Mouse (Mus musculus): ENCODE measurements around the gene 4930474N05Rik.

4930474N05Rik gene

DNA sequence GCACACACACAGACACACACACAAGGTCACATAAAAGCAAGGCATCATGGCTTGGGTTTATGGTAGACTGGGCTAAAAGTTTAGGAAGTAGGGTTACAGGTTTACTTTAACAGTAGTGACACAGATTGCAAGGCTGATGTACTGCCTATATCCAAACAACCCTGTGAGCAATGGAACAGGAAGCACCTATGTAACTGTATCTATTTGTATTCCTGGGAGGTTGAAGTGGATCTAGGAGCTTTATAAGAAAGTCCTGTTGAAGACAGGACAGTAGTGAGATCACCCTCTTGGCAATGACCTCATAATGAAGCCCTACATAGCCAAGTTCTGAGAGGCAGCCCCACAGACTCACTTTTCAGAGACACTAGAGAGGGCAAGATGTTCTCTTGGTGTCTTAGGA lies at the start of gene 4930474N05Rik:
Gene 4930474N05Rik, plus strand, starts transcription at position 301 of the 400 bp plus-strand sequence.
- DNase-seq (ENCODE audit: low read depth, low spot score) = no peak

DNA sequence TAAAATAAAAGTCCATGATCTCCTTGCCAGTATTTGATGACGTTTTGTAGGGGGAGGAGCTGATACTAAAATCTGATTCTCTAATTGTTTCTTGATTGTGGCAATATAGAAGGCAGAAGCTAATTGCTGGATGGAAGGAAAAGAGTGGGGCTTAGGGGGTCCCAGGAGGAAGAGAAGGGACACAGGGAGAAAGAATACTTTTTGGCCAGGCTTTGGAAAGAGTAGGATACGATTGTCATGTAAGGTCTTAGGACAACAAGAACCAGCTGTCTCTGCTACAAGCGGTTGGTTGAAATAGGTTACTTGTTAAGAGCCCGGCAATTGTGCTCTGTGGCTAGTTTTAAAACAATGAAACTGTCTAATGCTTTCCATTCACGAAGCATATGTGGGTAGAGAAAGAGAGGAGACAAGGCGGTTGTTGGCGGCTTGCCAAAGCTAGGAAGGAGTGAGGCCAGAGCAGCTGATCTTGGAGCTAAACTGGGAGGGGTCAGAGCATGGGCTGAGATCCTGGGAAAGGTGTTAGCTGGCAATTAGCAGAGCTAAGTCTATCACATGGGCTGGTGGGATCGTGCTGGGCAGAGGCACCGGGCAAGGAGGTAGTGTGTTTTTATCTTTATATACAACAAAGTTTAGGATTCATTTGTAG lies 45.8 kb upstream of the 4930474N05Rik start:
- DNase-seq (ENCODE audit: low read depth, low spot score) = no peak

DNA sequence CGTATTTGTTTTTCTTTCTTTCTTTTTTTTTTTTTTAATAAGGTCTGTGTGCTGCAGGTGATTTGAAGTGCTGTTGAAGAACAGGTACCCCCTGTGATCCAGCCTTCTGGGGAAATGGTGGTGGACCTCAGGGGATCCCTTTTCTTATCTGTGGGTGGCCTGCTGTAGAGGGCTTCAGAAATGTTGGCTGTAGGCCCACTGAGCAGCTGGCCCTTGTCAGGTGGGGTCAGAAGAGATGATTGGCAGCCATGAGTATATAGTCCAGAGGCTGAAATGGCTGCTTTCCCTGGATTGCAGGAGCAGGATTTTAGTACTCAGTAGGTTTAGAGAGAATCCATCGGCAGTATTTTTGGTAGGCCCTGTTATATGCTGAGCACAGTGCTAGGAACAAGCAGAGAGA lies 41.4 kb upstream of the 4930474N05Rik start:
- DNase-seq (ENCODE audit: low read depth, low spot score) = no peak

DNA sequence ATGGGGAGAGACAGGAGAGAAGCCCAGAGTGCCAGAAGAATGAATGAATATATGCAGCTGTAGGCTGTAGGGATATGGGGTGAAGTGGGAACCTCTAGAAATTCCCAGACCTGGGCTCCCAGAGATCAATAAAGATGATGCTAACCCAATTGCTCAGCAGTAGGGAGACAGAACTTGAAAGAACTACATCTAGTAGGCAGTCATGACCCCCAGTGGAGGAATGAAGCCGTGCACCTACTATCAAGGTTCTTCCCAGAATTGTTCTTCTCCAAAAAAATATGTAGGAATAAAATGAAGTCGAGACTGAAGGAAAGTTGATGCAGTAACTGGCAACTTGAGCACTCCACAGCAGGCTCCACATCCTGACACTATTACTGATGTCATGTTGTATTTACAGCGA lies 3.8 kb downstream of the 4930474N05Rik start:
- DNase-seq (ENCODE audit: low read depth, low spot score) = no peak

DNA sequence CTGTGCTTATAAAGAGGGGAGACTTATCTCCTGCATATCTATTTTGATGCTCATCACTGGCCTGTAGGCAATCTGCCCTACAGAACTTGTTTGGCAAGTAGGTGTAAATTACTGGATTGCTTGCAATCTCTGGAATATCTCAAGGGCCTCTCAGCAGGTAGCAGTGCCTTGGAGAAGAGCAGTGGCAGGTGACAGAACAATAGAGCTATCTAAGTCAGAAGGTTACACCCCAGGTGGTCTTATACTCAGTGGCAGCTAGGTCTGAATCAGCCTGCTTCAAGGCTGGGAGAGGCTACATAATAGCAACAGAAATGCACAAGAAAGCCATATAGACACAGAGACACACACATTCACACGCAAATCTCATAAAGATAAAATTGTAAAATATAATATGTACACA lies 4.9 kb downstream of the 4930474N05Rik start:
- no peak for DNase-seq (ENCODE audit: low read depth, low spot score)

DNA sequence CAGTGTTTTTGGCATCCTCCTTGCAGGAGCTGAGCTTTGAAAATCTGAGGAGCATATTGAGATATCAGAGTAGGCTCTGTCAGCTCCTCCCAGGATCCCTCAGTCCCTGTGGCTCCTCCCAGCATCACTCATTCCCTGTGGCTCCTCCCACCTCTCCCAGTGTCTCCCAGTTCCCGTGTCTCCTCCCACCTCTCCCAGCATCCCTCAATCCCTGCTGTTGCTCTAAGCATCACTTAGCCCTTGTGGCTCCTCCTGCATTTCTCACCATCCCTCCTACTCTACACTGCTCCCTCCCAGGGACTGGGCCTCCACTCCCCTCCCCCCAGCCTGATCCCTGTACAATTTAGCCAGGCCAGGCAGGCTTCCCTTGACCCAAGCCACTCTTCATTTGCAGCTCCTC lies 6.0 kb downstream of the 4930474N05Rik start:
- no peak for DNase-seq (ENCODE audit: low read depth, low spot score)

DNA sequence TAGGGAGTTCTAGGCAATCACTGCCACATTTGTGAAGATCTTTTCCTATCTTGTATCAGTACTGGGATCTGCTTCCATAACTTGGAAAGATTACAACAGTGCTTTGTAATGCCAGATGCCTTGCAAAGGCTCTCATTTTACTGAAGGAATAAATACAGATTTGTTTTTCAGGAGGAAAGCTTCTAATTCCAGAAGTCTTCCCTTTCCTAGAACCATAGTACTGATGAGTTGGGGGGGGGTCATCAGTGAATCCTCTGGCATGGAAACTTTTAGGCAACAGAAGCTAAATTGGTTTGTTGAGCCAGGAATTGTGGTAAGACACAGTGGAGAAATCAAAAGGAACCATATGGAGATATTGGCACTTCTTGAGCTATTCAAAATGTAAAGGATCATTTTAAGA lies 19.8 kb downstream of the 4930474N05Rik start:
- no peak for DNase-seq (ENCODE audit: low read depth, low spot score)

DNA sequence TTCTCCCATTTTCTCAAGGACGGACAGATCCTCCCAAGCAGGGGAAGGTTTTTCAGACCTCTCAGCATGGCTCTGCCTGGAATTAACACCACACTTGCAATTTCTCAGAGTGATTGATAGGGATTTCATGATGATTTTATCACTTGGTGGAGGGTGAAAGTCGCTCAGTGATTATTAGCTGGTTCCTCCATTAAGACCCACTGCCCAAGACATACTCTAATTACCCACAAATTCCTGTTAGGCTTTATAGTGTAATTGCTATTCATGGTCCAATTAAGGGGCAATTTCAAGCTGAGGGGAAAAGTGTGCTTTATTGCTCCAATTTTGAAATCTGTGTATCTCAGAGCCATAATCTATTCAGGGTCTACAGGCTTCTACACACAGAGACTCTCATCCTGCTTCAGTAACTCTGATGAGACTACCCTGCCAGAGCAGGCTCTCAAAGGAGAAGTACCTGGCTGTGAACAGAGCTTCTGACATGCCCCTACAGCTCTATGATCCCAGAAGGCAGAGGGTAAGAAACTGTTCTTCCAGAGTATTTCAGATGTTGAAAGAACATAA lies 29.1 kb downstream of the 4930474N05Rik start:
- no peak for DNase-seq (ENCODE audit: low read depth, low spot score)

DNA sequence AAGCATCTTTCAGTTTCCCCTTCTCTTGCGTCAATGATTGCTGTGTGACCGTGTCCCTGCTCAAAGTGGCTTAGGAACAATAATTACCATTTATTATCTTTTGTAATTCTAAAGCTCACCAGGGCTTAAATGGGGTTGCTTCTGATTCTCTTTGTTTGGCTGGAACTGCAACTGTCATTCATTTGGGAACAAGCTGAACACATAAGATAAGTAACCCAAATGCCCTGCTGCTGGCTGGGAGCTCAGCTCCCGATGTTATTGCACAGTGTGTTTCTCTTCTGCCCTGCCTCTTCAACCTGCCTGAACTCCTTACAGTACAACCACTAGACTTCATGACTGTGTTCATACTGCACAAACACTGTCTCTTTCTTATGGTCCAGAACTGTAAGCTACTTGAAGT lies 41.0 kb downstream of the 4930474N05Rik start:
- DNase-seq (ENCODE audit: low read depth, low spot score) = no peak

DNA sequence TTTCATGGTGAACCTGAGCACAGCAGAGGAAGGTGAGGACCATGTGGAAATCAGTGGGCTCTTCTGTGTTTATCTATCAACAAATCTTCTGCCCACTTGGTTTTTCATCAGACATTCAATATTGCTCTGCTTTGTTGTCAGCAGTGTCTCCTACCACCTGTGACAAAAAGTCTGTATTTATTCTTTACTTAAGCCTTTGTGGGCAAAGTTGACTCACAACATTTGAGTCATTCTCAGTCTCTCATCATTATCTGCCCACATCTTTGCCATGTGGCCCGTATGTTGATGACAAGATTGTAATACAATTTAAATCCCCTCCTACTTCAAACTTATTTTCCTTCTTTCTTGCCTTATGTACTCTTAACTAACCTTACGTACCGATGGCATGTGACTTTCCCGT lies 43.0 kb downstream of the 4930474N05Rik start:
- no peak for DNase-seq (ENCODE audit: low read depth, low spot score)

DNA sequence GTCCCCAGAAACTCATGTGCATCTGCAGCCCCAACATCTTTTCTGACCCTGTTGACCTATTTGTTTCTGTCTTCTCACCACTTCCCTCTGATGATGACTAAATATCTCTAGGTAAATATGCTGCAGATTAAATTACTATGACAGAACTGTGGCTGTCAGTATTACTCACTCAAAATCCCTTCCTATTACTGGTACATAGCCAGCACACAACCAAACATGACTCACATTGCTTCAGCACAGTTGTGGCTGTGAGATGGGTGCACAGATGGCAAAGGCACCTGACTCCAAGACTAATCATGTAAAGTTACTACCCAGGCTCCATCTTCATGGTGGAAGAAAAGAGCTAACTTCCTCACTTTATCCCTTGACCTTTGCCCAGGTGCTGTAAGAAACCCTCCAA lies 50.5 kb downstream of the 4930474N05Rik start:
- DNase-seq (ENCODE audit: low read depth, low spot score) = no peak
